ENCODE assay signal across 9 mouse cellular contexts in the genomic region with DNA sequence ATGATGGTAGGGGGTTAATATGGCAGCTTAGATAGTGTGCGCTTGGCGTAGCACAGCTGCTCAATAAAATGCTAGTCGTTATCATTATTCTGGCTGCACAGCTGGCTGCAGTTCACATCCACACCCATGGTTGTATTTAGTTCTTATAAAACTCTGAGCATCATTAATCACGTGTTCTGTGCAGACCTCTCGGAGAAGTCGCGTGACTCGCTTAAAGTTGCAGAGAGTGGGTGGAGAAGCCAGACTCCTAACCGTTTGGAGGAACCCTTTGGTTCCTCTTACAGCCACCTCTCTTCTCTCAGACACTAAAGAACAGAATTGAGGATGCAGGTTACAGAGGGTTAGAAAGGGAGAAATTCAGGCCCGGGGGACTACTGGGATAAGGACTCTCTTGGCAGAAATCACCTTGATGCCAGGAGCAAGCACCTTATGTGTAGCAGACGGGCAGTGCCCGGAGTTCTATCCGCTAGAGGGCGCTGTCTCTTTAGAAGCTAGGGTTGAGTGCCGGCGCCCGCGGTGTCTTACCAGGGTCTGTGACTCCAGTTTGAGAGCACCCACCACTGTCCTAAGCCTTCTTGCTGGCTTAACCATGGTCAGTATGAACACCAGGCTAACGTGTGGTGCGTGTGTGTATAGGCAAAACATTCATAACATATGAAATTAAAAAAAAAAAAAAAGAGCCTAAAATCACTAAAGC. TPM values are rescaled to one million over a fixed set of nuclear protein-coding genes. Genes with fewer than 3 reads are reported as not detected.
DNase-seq lines count a peak whose midpoint lies in the region; ATAC-seq and TF ChIP-seq lines count a peak whose summit lies in the region.
"Had no signal": no experiment of that assay in that cellular context is flagged by ENCODE, and none has a peak within 500 bp of the region (broad histone marks: within the 10 kb centered on the region; RNA-seq: fewer than 3 reads in every experiment).

No protein-coding gene starts in this region.

- peak; percentile 75 for DNase-seq in c-Kit-positive CD71-positive TER-119-negative erythroid progenitor cells, embryonic 14.5 days (ENCODE audit: low read depth)
- DNase-seq in forelimb bud, embryonic 11.5 days (ENCODE audit: low read depth, low spot score) = peak; percentile 69
- DNase-seq in heart, postnatal 4 days = peak; percentile 88
- peak; percentile 72 for DNase-seq in layer of hippocampus, adult 9-10 months (ENCODE audit: low spot score)
- peak; percentile 79 for DNase-seq in lung, postnatal 0 days (ENCODE audit: low spot score)
- peak; percentile 41 for DNase-seq in retina, adult 2 months (ENCODE audit: low read depth, low spot score)
- DNase-seq in thymus, postnatal 25 days = peak; percentile 90

- H3K36me3 ChIP-seq in ES-Bruce4 (ENCODE audit: control insufficient read depth, insufficient read depth, low read length, poor library complexity, severe bottlenecking) = no peaks in the 10 kb centered on the region
- no peaks in the 10 kb centered on the region for H3K36me3 ChIP-seq in lung, postnatal 0 days (ENCODE audit: insufficient read depth, low read length)
- H3K36me3 ChIP-seq: neural tube, embryonic 12.5 days had no signal

- no peak overlapping the region for H3K27ac ChIP-seq in ES-Bruce4 (ENCODE audit: insufficient read depth, low read length)
- H3K27ac ChIP-seq in lung, postnatal 0 days (ENCODE audit: low read length) = no peak overlapping the region
- H3K27ac ChIP-seq: neural tube, embryonic 12.5 days had no signal

- H3K27me3 ChIP-seq in ES-Bruce4 (ENCODE audit: control insufficient read depth, insufficient read depth, low read length, poor library complexity, severe bottlenecking) = no peaks in the 10 kb centered on the region
- H3K27me3 ChIP-seq in lung, postnatal 0 days (replicated peaks; ENCODE audit: insufficient read depth, low read length) = no peaks in the 10 kb centered on the region
- H3K27me3 ChIP-seq: neural tube, embryonic 12.5 days had no signal

- peak overlapping the region; percentile 46 for H3K4me2 ChIP-seq in lung, postnatal 0 days (replicated peaks; ENCODE audit: low read depth, low read length)
- H3K4me2 ChIP-seq: neural tube, embryonic 12.5 days had no signal

- peaks cover 2% of the 10 kb centered on the region for H3K4me1 ChIP-seq in ES-Bruce4 (ENCODE audit: control insufficient read depth, insufficient read depth, low read length)
- peaks cover 7% of the 10 kb centered on the region; the same call in 1 of the 2 replicates for H3K4me1 ChIP-seq in lung, postnatal 0 days (ENCODE audit: insufficient read depth, low read depth, low read length)
- H3K4me1 ChIP-seq: neural tube, embryonic 12.5 days had no signal

- TF ChIP-seq EP300 in ES-Bruce4 (IDR thresholded peaks at IDR 0.05; ENCODE audit: insufficient read depth, low read depth, low read length) = no peak
- TF ChIP-seq EP300 in lung, postnatal 0 days (IDR thresholded peaks at IDR 0.05) = no peak

- no peaks in the 10 kb centered on the region for H3K9me3 ChIP-seq in ES-Bruce4 (replicated peaks; ENCODE audit: control insufficient read depth, insufficient read depth, low read length, poor library complexity, severe bottlenecking)
- no peaks in the 10 kb centered on the region for H3K9me3 ChIP-seq in lung, postnatal 0 days (ENCODE audit: low read length)
- H3K9me3 ChIP-seq: neural tube, embryonic 12.5 days had no signal

- H3K4me3 ChIP-seq in ES-Bruce4 (ENCODE audit: low read depth, low read length) = no peak overlapping the region
- H3K4me3 ChIP-seq in lung, postnatal 0 days (ENCODE audit: low read depth, low read length) = peak overlapping the region; percentile 17; the same call in 1 of the 2 replicates
- H3K4me3 ChIP-seq: neural tube, embryonic 12.5 days had no signal

- H3K9ac ChIP-seq in ES-Bruce4 (ENCODE audit: low read depth, poor library complexity, severe bottlenecking) = no peak overlapping the region
- no peak overlapping the region for H3K9ac ChIP-seq in lung, postnatal 0 days (replicated peaks; ENCODE audit: low read depth)
- H3K9ac ChIP-seq: neural tube, embryonic 12.5 days had no signal

- peak; percentile 83 for TF ChIP-seq CTCF in ES-Bruce4 (IDR thresholded peaks at IDR 0.05; ENCODE audit: low read depth, low read length)
- TF ChIP-seq CTCF in lung, postnatal 0 days (IDR thresholded peaks at IDR 0.05) = peak; percentile 76

- no peak for TF ChIP-seq POLR2A in ES-Bruce4 (IDR thresholded peaks at IDR 0.05; ENCODE audit: insufficient read depth, low read length)

- WGBS in lung, postnatal 0 days = 26% methylated on average over 20 of the region's 20 CpGs

- peak; percentile 77 for ATAC-seq in lung, postnatal 0 days

RNA-seq across cellular contexts. Expression of a gene that starts 16.5 kb away (rescaled TPM):
- polyA plus RNA-seq in ES-Bruce4 (2011; ENCODE audit: insufficient read depth, insufficient read length, low read depth, missing spikeins) = 2.4 and 3.2 TPM in 2 replicates
- under 1 TPM; 0.16 to 0.29 TPM for total RNA-seq in heart, postnatal 4 days (2021)
- polyA plus RNA-seq in lung, postnatal 0 days (2015; fragmentation: Nextera tagmentation; extraction: Ambion mirVana) = 0.06 and 0.17 TPM in 2 replicates
- polyA plus RNA-seq: neural tube, embryonic 12.5 days had no signal

RNA-seq across cellular contexts. Expression of a gene that starts 16.6 kb away (rescaled TPM):
- not detected in 2 replicates for polyA plus RNA-seq in ES-Bruce4 (2011; ENCODE audit: insufficient read depth, insufficient read length, low read depth, missing spikeins)
- not detected for total RNA-seq in heart, postnatal 4 days (2021)
- polyA plus RNA-seq in lung, postnatal 0 days (2015; fragmentation: Nextera tagmentation; extraction: Ambion mirVana) = 0.39 and 0.42 TPM in 2 replicates
